Mouse (Mus musculus): ENCODE measurements around the gene Stim2. TPM values are rescaled to one million over a fixed set of nuclear protein-coding genes. Genes with fewer than 3 reads are reported as not detected.

Gene Stim2
- polyA plus RNA-seq, 1 experiment from 2014 or later, result 25.7 TPM

DNA sequence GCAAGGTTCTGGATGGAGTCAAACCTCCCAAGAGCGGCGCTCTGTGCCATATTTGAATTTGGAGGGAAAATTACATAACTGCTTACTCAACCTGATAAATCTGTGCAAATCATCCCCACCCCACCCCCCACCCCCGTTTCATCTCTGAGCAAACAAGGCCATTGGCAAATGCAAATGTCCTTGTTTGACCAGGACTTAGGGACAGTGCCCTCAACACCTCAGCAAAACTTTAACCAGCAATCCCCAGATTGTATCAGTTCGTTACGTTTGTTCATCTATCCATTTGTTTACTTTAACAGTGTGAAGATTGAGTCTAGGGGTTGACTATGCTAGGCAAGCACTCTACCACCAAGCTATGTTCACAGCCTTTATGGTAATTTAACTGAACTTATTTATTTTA is 32.6 kb upstream of the Stim2 start:
- POLR2A ChIA-PET, result no interaction called here
- ATAC-seq, result no peak
- CTCF ChIA-PET, result interaction anchor here (0.9 to 2.0 kb wide), 2 partner anchors 13 to 15 kb away, joined by 4 to 5 read pairs; no protein-coding TSS in a partner anchor
- H3K27me3 ChIP-seq, result no peaks in the 10 kb centered on the region
- TF ChIP-seq CTCF (IDR thresholded peaks at IDR 0.05), result no peak
- no peak for DNase-seq (ENCODE audit: low read depth, low spot score)
- in situ Hi-C loops (cut with MboI; ENCODE audit: low pct_unique_long_range_greater_than_20kb), result no loop called here

- no peaks in the 10 kb centered on the region for H3K27me3 ChIP-seq
- TF ChIP-seq CTCF (IDR thresholded peaks at IDR 0.05), result no peak
- no peak for DNase-seq (ENCODE audit: low read depth, low spot score)
- ChIA-PET POLR2A (interaction anchor here (0.7 kb wide), 1 partner anchor 19 kb away, joined by 4 read pairs; no protein-coding TSS in a partner anchor), CTCF (interaction anchor here (1.3 to 1.4 kb wide), 2 partner anchors 9 to 22 kb away, joined by 3 to 4 read pairs; no protein-coding TSS in a partner anchor)
- ATAC-seq, result no peak
- in situ Hi-C loops (cut with MboI; ENCODE audit: low pct_unique_long_range_greater_than_20kb), result no loop called here
Observed at GRCm38 (mm10) chr5:53967560-53967959, 30.7 kb upstream of the Stim2 start.

- DNase-seq (ENCODE audit: low read depth, low spot score), result no peak
- no peaks in the 10 kb centered on the region for H3K27me3 ChIP-seq
- in situ Hi-C loops (cut with MboI; ENCODE audit: low pct_unique_long_range_greater_than_20kb), result no loop called here
- CTCF ChIA-PET, result no interaction called here
- TF ChIP-seq CTCF (IDR thresholded peaks at IDR 0.05), result no peak
- POLR2A ChIA-PET, result no interaction called here
- no peak for ATAC-seq
Observed at GRCm38 (mm10) chr5:53970178-53970577, 28.1 kb upstream of the Stim2 start.

DNA sequence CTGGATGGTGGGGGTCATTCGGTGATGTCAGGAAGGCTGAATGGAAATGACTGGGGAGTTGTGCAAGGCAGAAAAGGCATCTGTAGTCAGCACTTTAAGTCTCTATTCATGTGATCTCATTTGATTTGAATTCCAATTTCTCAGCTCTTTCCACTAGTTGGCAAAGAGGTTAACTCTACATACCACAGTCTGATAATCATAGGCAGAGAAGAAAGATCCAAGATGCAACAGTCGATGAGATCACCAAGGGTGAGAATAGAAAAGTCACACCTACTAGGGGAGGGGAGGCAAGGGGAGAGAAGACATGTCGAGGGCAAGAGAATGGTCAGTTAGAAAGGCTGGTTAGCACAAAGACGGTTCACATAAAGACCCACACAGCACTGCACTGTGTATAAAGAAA is 27.1 kb upstream of the Stim2 start:
- H3K27me3 ChIP-seq, result no peaks in the 10 kb centered on the region
- no peak for TF ChIP-seq CTCF (IDR thresholded peaks at IDR 0.05)
- CTCF ChIA-PET, result no interaction called here
- POLR2A ChIA-PET, result no interaction called here
- DNase-seq (ENCODE audit: low read depth, low spot score) (peak; percentile 35), ATAC-seq (peak; percentile 92)
- in situ Hi-C loops (cut with MboI; ENCODE audit: low pct_unique_long_range_greater_than_20kb), result no loop called here

- DNase-seq (ENCODE audit: low read depth, low spot score) (no peak), ATAC-seq (no peak)
- ChIA-PET POLR2A (no interaction called here), CTCF (no interaction called here)
- TF ChIP-seq CTCF (IDR thresholded peaks at IDR 0.05), result no peak
- in situ Hi-C loops (cut with MboI; ENCODE audit: low pct_unique_long_range_greater_than_20kb), result no loop called here
- no peaks in the 10 kb centered on the region for H3K27me3 ChIP-seq
Observed at GRCm38 (mm10) chr5:53972905-53973304, 25.4 kb upstream of the Stim2 start.

DNA sequence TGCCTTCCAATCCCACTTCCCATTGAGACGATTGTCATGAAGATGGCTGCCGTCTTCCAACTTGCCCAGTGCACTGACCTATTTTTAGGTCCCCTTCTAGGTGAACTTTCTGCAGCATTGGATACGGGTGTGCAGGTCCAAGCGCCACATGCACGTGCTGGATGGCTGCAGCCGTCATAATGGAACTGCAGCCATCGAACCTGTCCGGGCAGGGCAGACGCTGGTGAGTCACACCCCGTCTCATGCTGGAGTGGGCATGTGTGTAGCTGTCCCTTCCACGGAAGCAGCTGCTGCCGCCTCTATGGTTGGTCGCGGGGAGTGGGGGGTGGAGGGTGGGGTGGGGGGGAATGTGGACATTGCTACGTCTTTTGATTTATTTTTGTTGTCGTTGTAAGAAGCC is 21.8 kb upstream of the Stim2 start:
- ChIA-PET POLR2A (no interaction called here), CTCF (no interaction called here)
- no peak for TF ChIP-seq CTCF (IDR thresholded peaks at IDR 0.05)
- no peak for ATAC-seq
- in situ Hi-C loops (cut with MboI; ENCODE audit: low pct_unique_long_range_greater_than_20kb), result no loop called here
- H3K27me3 ChIP-seq, result peaks cover 1% of the 10 kb centered on the region
- DNase-seq (ENCODE audit: low read depth, low spot score), result no peak

- ChIA-PET CTCF (no interaction called here), POLR2A (no interaction called here)
- in situ Hi-C loops (cut with MboI; ENCODE audit: low pct_unique_long_range_greater_than_20kb), result no loop called here
- H3K27me3 ChIP-seq, result peaks cover 7% of the 10 kb centered on the region
- no peak for DNase-seq (ENCODE audit: low read depth, low spot score)
- TF ChIP-seq CTCF (IDR thresholded peaks at IDR 0.05), result no peak
- no peak for ATAC-seq
Observed at GRCm38 (mm10) chr5:53977060-53977459, 21.2 kb upstream of the Stim2 start.

- ATAC-seq (no peak), DNase-seq (ENCODE audit: low read depth, low spot score) (no peak)
- ChIA-PET CTCF (interaction anchor here (1.1 kb wide), 1 partner anchor 14 kb away, joined by 3 read pairs; no protein-coding TSS in a partner anchor), POLR2A (no interaction called here)
- in situ Hi-C loops (cut with MboI; ENCODE audit: low pct_unique_long_range_greater_than_20kb), result no loop called here
- no peak for TF ChIP-seq CTCF (IDR thresholded peaks at IDR 0.05)
- H3K27me3 ChIP-seq, result peaks cover 18% of the 10 kb centered on the region
Observed at GRCm38 (mm10) chr5:53983358-53983757, 14.9 kb upstream of the Stim2 start.

DNA sequence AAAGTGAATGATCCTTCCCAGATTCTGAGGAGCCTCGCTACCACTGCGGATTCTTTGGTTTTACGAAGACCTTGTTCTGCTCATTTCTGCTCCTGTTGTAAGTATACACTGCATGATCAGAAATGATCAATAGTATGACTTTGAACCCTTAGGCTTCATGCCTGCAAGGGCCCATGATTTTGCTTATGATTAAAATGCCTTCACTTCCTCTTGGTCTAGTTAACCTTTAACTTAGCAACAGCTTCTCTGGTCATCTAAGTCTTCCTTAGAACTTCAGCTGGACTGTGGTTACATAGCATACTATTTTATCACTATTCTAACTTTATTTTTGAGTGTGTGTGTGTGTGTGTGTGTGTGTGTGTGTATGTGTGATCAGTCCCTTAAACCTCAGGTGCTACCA is 12.7 kb upstream of the Stim2 start:
- no peak for TF ChIP-seq CTCF (IDR thresholded peaks at IDR 0.05)
- ATAC-seq (no peak), DNase-seq (ENCODE audit: low read depth, low spot score) (no peak)
- ChIA-PET POLR2A (no interaction called here), CTCF (no interaction called here)
- in situ Hi-C loops (cut with MboI; ENCODE audit: low pct_unique_long_range_greater_than_20kb), result no loop called here
- peaks cover 18% of the 10 kb centered on the region for H3K27me3 ChIP-seq

GRCm38 (mm10) chr5:53987496-53987895 is 10.8 kb upstream of the Stim2 start:
- CTCF ChIA-PET, result interaction anchor here (1.2 to 1.4 kb wide), 2 partner anchors 10 to 31 kb away, joined by 3 to 6 read pairs; partner anchors contain the start of gene Stim2
- TF ChIP-seq CTCF (IDR thresholded peaks at IDR 0.05), result no peak
- ATAC-seq (no peak), DNase-seq (ENCODE audit: low read depth, low spot score) (no peak)
- in situ Hi-C loops (cut with MboI; ENCODE audit: low pct_unique_long_range_greater_than_20kb), result no loop called here
- POLR2A ChIA-PET, result interaction anchor here (1.0 to 1.1 kb wide), 2 partner anchors 9 to 32 kb away, joined by 3 to 4 read pairs; no protein-coding TSS in a partner anchor
- H3K27me3 ChIP-seq, result peaks cover 8% of the 10 kb centered on the region

- peaks cover 4% of the 10 kb centered on the region for H3K27me3 ChIP-seq
- ATAC-seq (no peak), DNase-seq (ENCODE audit: low read depth, low spot score) (no peak)
- TF ChIP-seq CTCF (IDR thresholded peaks at IDR 0.05), result no peak
- ChIA-PET CTCF (interaction anchor here (1.1 to 1.4 kb wide), 3 partner anchors 10 to 31 kb away, joined by 3 to 6 read pairs (median 3); partner anchors contain the start of gene Stim2), POLR2A (interaction anchor here (1.0 kb wide), 1 partner anchor 8 kb away, joined by 3 read pairs; no protein-coding TSS in a partner anchor)
- in situ Hi-C loops (cut with MboI; ENCODE audit: low pct_unique_long_range_greater_than_20kb), result no loop called here
Observed at GRCm38 (mm10) chr5:53988053-53988452, 10.2 kb upstream of the Stim2 start.

DNA sequence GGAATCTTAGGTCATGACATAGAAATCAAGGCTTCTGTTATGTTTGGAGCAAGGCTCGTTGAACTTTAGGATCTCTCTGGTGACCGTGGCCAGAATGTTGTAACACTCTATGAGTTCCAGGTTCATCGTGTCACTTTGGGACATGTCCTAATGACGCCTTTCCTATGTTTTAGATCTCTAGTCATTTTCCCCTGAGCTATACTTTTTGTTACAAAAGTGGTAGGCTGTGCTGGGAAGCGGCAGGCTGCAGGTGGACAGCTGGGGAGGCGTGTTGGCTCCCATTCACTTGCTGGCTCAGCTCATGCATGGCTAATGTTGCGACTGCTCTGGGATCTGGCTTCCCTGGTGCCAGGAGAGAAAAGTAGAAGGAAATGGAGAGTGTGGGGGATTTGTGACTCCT is 5.7 kb upstream of the Stim2 start:
- in situ Hi-C loops (cut with MboI; ENCODE audit: low pct_unique_long_range_greater_than_20kb), result no loop called here
- ChIA-PET POLR2A (no interaction called here), CTCF (no interaction called here)

More for the DNA sequence above, 5.7 kb upstream of the Stim2 start:
- ATAC-seq, result no peak
- no peak for DNase-seq (ENCODE audit: low read depth, low spot score)
- H3K27me3 ChIP-seq, result no peaks in the 10 kb centered on the region
- TF ChIP-seq CTCF (IDR thresholded peaks at IDR 0.05), result no peak
